8 mouse cellular contexts compared by ENCODE assay signal in the genomic region with DNA sequence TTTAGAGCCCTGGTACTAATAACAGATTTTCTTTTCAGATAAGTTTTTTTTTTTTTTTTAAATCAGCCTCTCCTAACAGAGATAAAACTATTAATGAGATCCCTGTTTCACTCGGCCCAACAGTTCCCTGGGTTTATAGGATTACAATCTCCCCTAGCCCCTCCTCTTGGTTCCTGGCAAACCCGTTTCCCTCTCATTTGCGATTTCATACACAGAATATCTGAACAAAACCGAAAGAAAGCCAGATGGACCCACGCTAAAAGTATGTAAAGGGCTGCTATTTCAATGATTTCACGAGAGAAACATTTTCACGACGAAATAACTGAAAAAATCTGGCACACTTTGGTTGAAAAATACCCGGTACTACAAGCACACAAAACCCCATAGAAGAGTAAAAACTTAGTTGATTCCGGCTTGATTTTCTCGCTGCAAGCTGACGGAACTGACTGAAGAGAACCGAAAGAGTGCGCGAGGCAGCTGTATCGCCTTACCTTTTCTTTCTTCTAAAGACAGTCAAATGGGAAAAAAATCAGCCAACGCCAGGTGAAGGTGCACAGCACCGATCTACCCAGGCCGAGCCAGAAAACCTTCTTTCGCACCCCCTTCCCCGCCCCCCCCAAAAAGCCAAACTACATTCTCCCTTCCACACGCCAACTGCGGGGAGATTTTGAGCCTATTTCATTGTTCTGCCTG. TPM values are rescaled to one million over a fixed set of nuclear protein-coding genes. Genes with fewer than 3 reads are reported as not detected.
DNase-seq lines count a peak whose midpoint lies in the region; ATAC-seq lines count a peak whose summit lies in the region.

No protein-coding gene starts in this region.

- no peaks in the 10 kb centered on the region for H3K27me3 ChIP-seq in heart, embryonic 11.5 days (ENCODE audit: control insufficient read depth, insufficient read depth, low read length)
- H3K27me3 ChIP-seq in midbrain, embryonic 13.5 days = peaks cover 6% of the 10 kb centered on the region

- no peak for ATAC-seq in heart, embryonic 11.5 days (replicated peaks; ENCODE audit: insufficient number of reproducible peaks, low FRiP score, low TSS enrichment)
- ATAC-seq in midbrain, embryonic 13.5 days = no peak

- no peaks in the 10 kb centered on the region for H3K9me3 ChIP-seq in heart, embryonic 11.5 days (replicated peaks; ENCODE audit: control insufficient read depth, low read length)
- H3K9me3 ChIP-seq in midbrain, embryonic 13.5 days = no peaks in the 10 kb centered on the region

- intact Hi-C loops in left cerebral cortex, postnatal 14 days (cut with DNase I) = loop anchor here (2.0 kb wide), 2 partner anchors 138 to 192 kb away; no protein-coding TSS in a partner anchor

- WGBS in heart, embryonic 11.5 days (ENCODE audit: insufficient replicate concordance) = under 1% methylated on average over 23 of the region's 23 CpGs
- under 1% methylated on average over 23 of the region's 23 CpGs for WGBS in midbrain, embryonic 13.5 days

- H3K27ac ChIP-seq in brown adipose tissue, adult 24 weeks (replicated peaks; ENCODE audit: low read depth, low read length) = peak overlapping the region; percentile 75
- peak overlapping the region; percentile 90 for H3K27ac ChIP-seq in heart, embryonic 11.5 days (ENCODE audit: low read depth, low read length)
- H3K27ac ChIP-seq in midbrain, embryonic 13.5 days = peak overlapping the region; percentile 98

- H3K4me1 ChIP-seq in brown adipose tissue, adult 24 weeks (ENCODE audit: control insufficient read depth, insufficient read depth, insufficient read length, low read length) = peaks cover 9% of the 10 kb centered on the region
- H3K4me1 ChIP-seq in heart, embryonic 11.5 days (ENCODE audit: control insufficient read depth, insufficient read depth, low read length) = peaks cover 12% of the 10 kb centered on the region
- H3K4me1 ChIP-seq in midbrain, embryonic 13.5 days (replicated peaks) = peaks cover 45% of the 10 kb centered on the region

- H3K4me3 ChIP-seq in brown adipose tissue, adult 24 weeks (ENCODE audit: insufficient read depth, low read depth, low read length) = peak overlapping the region; percentile 98
- H3K4me3 ChIP-seq in heart, embryonic 11.5 days (ENCODE audit: low read depth, low read length) = peak overlapping the region; percentile 97
- H3K4me3 ChIP-seq in midbrain, embryonic 13.5 days (replicated peaks) = peak overlapping the region; percentile 100

- H3K9ac ChIP-seq in heart, embryonic 11.5 days (ENCODE audit: low read depth, low read length) = peak overlapping the region; percentile 98
- peak overlapping the region; percentile 100 for H3K9ac ChIP-seq in midbrain, embryonic 13.5 days (replicated peaks)

- DNase-seq in left cerebral cortex, postnatal 14 days (ENCODE audit: low spot score in 2 of 2) = peak; percentile 10 to 26
- DNase-seq in left cerebral cortex, adult 9 months (ENCODE audit: low spot score in 2 of 2) = no peak
- DNase-seq in kidney, postnatal 14 days = peak; percentile 26
- peak; percentile 35 for DNase-seq in thymus, postnatal 25 days
- no peak for DNase-seq in testis, postnatal 14 days (ENCODE audit: low spot score)

- no peaks in the 10 kb centered on the region for H3K36me3 ChIP-seq in heart, embryonic 11.5 days (ENCODE audit: control insufficient read depth, insufficient read depth, low read length)
- H3K36me3 ChIP-seq in midbrain, embryonic 13.5 days = no peaks in the 10 kb centered on the region

- H3K4me2 ChIP-seq in heart, embryonic 11.5 days = peak overlapping the region; percentile 62
- H3K4me2 ChIP-seq in midbrain, embryonic 13.5 days (replicated peaks) = peak overlapping the region; percentile 69

RNA-seq across cellular contexts. Expression of gene Tbxas1, which starts 0.5 kb away (rescaled TPM):
- 1 to 10 TPM; 2.9 to 3.0 TPM for total RNA-seq in left cerebral cortex, postnatal 14 days (2021)
- polyA plus RNA-seq in brown adipose tissue, adult 24 weeks (2012; ENCODE audit: insufficient read depth, insufficient read length, missing spikeins) = 1.4 and 1.8 TPM in 2 replicates
- polyA plus RNA-seq in heart, embryonic 11.5 days (2014; fragmentation: Nextera tagmentation; extraction: Ambion mirVana) = 1.7 and 2.4 TPM in 2 replicates
- 1.6 and 2.1 TPM in 2 replicates for polyA plus RNA-seq in midbrain, embryonic 13.5 days (2015; fragmentation: Nextera tagmentation; extraction: Ambion mirVana)

RNA-seq across cellular contexts. Expression of gene Hipk2, which starts 1.3 kb away (rescaled TPM):
- 10 to 100 TPM; 48.3 to 52.3 TPM for total RNA-seq in left cerebral cortex, postnatal 14 days (2021)
- 23.7 and 63.9 TPM in 2 replicates for polyA plus RNA-seq in brown adipose tissue, adult 24 weeks (2012; ENCODE audit: insufficient read depth, insufficient read length, missing spikeins)
- 15.1 and 18.9 TPM in 2 replicates for polyA plus RNA-seq in heart, embryonic 11.5 days (2014; fragmentation: Nextera tagmentation; extraction: Ambion mirVana)
- 44.0 and 46.9 TPM in 2 replicates for polyA plus RNA-seq in midbrain, embryonic 13.5 days (2015; fragmentation: Nextera tagmentation; extraction: Ambion mirVana)

Comparison
In these comparisons a context has a peak if more than half of its experiments do, and no peak if none do; other contexts are left out.
1. DNase-seq: peak in left cerebral cortex, postnatal 14 days (2 of 2), kidney, postnatal 14 days (single experiment) and thymus, postnatal 25 days (single experiment); none in left cerebral cortex, adult 9 months (0 of 2) and testis, postnatal 14 days (single experiment).
2. Peak in every context shown above with its lines, with median percentiles within 50 percentile points of each other: H3K27ac ChIP-seq and H3K4me3 ChIP-seq.